Mouse (Mus musculus): ENCODE measurements at regions not wholly inside any gene's neighbourhood (a gene's known extent, or its start where the extent isn't known, plus 50 kb on each side); places are given as distances from the start of the nearest gene placed in this dataset.
"Not testable (repeated sequence)": the region's sequence is repeated elsewhere in the genome, so short reads cannot be mapped to it uniquely, and the experiment has no call there.

DNA sequence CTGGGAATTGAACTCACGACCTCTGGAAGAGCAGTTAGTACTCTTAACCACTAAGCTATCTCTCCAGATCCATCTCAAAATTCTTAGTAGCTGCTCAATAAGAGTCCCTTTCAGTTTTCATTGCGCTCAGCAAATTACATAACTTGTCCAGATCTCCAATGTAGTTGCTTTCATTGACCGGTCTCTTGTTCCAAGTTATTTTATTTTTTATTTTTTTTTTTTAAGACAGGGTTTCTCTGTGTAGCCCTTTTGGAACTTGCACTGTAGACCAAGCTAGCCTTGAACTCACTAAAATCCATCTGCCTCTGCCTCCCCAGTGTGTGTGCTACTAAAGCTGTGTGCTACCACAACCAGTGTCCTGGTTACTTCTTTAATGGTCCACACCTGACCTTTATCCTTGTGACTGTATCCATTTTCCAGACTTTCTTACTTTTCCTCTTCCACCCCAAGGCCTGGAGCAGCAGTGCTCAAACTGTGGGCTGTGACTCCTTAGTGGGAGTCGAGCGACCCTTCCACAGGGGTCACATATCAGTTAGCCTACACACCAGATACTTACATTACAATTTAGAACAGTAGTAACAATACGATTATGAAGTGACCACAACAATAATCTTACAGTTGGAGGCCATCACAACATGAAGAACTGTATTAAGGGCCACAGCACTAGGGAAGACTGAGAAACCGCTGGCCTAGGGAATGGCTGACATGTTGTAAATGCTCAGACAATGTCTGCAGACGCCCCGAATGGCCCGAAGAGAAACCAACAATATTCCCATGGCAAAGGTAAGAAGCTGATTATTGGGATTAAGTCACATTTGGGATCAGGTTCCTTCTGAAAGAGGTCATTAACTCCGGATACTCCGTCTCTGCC is 97.8 kb upstream of the Cpsf6 start:
- DNase-seq (ENCODE audit: low spot score): no peak

GRCm38 (mm10) chr10:117475086-117475945 is 95.5 kb upstream of the Cpsf6 start:
- DNase-seq (ENCODE audit: low spot score): no peak

GRCm38 (mm10) chr10:117474351-117475085 is 94.7 kb upstream of the Cpsf6 start:
- no peak for DNase-seq (ENCODE audit: low spot score)

DNA sequence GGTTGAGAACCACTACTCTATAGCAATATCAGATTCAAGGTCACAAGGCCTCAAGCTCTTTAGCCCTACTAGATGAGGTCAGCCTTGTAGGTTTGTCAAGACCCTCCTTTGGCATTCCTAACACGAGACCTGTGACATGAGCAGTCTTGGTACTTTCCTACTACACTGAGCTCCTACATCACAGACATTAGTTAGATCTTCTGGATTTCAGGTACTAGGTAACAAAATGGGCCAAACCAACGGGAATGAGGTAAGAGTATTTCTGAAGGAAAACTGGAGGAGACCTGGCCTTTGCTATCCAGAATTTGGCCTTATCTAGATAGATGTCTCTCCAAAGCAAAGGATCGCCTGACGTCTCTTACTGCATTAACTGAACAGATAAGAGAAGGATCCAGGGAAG is 93.7 kb upstream of the Cpsf6 start:
- no peak for DNase-seq (ENCODE audit: low spot score)

DNA sequence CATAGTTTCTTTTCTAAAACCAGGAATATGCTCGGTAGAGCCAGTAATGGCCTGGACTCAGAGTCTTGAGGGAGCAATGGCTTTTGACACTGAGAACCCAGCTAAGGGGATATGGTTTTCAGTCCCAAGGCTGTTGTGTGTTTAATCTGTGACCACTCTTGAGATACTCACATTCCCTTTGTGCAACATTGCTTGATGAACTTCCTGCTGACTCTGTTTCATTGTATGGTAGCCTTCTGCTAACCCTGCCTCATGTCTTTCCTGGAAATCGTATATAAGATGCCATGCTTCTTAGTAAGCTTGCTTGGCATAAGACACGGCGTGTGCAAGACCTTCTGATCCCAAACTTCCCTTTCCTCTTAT is 92.7 kb upstream of the Cpsf6 start:
- DNase-seq (ENCODE audit: low spot score): no peak

DNA sequence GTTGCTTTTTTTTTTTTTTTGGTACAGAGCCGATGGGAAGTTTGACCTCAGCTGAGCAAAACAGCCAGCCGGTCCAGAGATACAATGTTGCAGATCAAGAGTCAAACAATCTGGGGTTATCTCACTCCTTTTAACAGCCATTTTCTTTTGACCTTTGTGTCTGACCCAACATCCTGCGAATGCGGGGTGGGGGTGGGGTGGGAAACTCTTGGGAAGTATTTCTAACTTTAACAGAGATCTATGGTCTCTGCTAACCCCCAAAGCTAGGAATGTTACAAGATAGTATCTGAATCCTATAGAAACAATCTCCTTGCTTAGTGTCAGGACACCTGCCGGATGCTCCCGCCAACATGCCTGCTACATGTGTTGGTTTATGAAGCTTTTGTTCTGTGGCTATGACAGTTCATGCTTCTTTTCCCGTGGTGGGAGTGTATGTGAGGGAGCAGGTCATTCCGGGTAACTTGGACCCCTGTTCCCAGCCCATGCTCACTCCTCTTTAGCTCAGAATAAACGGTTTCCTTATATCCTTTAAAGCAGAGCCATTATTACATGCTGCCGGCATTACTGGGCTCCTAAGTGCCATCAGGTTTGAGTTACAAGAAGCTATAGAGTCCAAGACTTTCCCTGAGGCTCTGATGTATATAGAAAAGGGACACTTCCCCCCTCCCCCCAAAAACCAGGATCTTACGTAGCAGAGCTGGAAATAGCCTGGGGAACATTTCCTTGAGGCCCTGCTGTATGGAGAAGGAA is 92.2 kb upstream of the Cpsf6 start:
- no peak for DNase-seq (ENCODE audit: low spot score)

DNA sequence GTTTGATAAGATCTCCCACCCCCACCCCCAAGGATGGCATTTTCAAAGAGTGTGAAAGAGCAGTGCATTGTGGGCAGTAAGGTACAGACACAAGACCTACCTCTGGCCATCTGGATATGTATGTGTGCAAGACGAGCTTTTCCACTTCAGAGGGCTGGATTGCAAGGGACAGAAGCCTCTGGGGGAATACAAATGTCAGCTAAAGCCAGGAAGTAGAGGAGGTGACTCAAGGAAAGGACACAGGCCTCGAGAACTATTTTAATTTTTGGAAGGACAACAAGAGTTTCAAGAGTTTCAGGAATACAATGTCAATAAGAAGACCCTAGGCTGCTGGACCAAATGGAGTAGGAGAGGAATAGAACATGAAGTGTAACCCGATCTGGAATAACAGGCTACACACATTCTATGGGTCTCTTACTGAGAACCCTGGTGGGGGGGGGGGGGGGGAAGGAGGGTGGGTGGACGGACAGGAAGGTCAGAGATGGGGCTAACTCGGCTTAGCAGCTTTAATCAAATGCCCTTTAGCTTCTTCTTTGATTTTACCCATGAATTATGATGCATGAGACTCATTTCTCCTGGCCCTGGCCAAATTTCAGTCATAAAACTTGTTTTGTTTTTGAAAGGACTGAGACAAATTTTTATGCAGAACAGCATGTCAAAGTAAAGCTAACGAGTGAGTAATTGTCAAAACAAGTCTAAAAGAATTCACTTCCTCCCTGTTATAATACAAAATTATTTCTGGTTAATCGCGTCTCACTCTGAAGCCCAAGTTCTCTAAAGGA is 91.4 kb upstream of the Cpsf6 start:
- no peak for DNase-seq (ENCODE audit: low spot score)

GRCm38 (mm10) chr10:117470481-117470880 is 90.7 kb upstream of the Cpsf6 start:
- no peak for DNase-seq (ENCODE audit: low spot score)

DNA sequence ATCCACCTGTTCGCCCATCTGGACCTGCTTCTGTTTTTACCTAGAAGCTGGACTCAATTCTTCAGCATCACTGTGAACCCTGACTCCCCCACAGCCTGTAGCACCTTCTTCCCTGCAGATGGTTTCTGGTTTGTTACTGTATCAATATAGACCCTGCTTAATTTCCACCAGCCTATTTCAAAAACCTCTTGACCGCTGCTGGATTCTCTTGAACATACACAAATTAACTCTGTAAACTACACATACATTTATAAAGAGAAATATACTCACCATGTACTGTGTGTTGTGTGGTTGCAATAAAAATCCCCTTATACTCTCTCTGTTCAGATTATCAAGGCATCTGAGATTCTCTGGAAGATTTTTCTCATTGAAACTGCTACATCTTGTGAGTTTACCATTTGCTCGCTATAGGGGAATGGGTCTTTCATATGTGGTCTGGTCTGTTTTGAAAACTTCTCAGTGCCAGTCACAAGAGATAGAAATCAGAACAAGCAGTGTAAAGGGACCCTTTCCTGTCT is 89.8 kb upstream of the Cpsf6 start:
- no peak for DNase-seq (ENCODE audit: low spot score)

GRCm38 (mm10) chr10:117468931-117469572 is 89.2 kb upstream of the Cpsf6 start:
- no peak for DNase-seq (ENCODE audit: low spot score)

- no peak for DNase-seq (ENCODE audit: low spot score)
These were observed 88.6 kb upstream of the Cpsf6 start for GRCm38 (mm10) chr10:117468381-117468780.

DNA sequence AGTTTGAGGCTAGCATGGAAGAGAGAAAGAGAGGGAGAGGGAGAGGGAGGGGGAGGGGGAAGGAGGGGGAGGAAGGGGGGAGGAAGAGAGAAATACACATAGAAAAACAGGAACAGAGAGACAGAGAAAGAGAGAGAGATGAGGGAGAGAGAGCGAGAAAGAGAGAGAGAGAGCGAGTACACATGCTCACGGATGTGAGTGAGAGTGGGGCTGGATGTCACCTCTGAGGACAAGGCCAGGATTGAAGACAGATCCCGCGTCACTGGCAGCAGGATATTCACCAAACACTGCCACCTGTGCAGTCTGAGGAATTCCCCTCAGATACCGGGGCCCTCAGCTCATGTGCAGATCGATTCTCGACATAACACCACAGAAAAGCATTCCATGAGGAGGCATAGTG is 87.3 kb upstream of the Cpsf6 start:
- no peak for DNase-seq (ENCODE audit: low spot score)

- DNase-seq (ENCODE audit: low spot score): no peak
These were observed 86.6 kb upstream of the Cpsf6 start for GRCm38 (mm10) chr10:117466391-117466790.

- DNase-seq (ENCODE audit: low spot score): no peak
These were observed 85.9 kb upstream of the Cpsf6 start for GRCm38 (mm10) chr10:117465671-117466250.

GRCm38 (mm10) chr10:117465058-117465660 is 85.3 kb upstream of the Cpsf6 start:
- no peak for DNase-seq (ENCODE audit: low spot score)

- DNase-seq (ENCODE audit: low spot score): not testable (repeated sequence)
These were observed 84.5 kb upstream of the Cpsf6 start for GRCm38 (mm10) chr10:117464331-117464730.

DNA sequence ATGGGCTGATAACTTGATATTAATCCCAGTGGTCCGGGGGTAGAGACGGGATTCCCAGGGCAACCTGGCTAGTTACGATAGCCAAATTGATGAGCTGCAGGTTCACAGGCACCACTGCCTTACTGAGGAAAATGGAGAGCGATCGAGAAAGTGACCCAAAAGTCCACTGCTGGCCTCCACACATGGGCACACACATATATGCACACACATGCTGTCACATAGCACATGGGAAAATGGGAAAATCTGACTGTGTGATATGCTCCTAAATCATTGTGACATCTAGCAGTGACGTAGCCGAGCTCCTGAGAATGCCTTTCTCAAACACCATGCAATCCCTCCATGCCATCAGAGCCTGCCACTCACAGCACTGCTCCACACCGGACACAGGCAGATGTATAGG is 83.8 kb upstream of the Cpsf6 start:
- DNase-seq (ENCODE audit: low spot score): no peak

DNA sequence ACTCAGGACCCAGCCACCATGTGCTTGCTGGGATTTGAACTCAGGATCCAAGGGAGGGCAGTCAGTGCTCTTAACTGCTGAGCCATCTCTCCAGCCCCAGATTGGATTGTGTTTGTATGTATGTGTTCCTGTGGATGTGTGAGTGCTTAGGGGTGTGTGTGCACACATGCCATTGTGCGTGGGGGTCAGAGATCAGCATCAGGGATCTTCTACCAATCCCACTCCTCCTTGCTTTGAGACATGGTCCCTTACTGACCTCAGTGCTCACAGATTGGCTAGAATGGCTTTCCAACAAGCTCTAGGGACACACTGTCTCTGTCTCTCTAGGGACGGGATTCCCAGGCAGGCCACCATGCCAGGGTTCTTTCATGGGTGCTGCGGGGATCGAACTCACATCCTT is 83.1 kb upstream of the Cpsf6 start:
- no peak for DNase-seq (ENCODE audit: low spot score)

GRCm38 (mm10) chr10:117461791-117462516 is 82.1 kb upstream of the Cpsf6 start:
- no peak for DNase-seq (ENCODE audit: low spot score)

Measured in ovary, postnatal 14 days (tissue).